Mouse (Mus musculus): ENCODE measurements at regions not wholly inside any gene's neighbourhood (a gene's known extent, or its start where the extent isn't known, plus 50 kb on each side); places are given as distances from the start of the nearest gene placed in this dataset.

DNA sequence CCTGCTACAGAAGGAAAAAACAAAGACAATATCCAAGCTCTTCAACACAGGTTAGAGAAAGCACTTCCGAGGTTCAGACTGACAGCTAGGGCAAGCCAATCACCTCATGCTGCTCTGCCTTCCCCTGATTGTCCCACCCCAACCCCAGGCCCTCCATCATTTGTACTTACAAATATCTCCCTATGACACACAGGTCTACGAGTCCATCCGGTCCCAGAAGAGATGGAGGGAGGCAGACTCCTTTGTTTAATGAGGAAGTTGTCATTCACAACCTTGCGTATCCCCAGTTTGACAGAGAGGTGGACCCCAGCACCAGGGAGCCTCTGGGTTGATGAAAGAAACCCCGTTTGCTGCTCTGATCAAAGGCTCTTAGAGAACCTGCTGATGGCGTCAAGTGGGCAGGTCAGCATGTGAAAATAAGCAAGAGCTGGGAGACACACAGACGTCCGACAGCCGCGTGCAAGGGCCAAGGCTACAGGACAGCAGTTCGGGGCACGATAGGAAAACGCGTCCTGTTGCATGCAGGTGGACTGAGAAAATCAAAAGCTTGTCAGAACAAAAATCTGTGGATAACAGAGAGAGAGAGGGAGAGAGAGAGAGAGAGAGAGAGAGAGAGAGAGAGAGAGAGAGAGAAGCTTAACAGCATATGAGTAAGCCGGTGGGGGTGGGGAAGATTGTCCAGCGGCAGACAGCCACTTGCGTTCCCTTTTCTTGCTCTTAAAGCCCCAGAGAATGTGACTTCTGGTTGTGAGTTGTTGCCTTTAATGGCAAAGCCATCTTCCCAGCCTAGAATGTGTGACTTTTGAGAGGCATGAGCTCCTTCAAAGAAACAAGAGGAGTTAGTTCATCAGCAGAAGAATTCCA, 137.1 kb upstream of the Pkdcc start:
- Histone ChIP-seq H3K79me3 (ENCODE audit: low read depth) (no peaks in the 10 kb centered on the region), H3K79me2 (ENCODE audit: control insufficient read depth, insufficient read depth) (no peaks in the 10 kb centered on the region), H3ac (ENCODE audit: control insufficient read depth, insufficient read length, low read depth) (no peak overlapping the region), H3K36me3 (ENCODE audit: control insufficient read depth, insufficient read depth) (no peaks in the 10 kb centered on the region), H3K27me3 (ENCODE audit: control insufficient read depth, insufficient read depth, insufficient read length) (no peaks in the 10 kb centered on the region), H3K4me3 (ENCODE audit: insufficient read depth, poor library complexity, severe bottlenecking) (no peak overlapping the region)
- TF ChIP-seq FOSL1 (IDR thresholded peaks at IDR 0.05; ENCODE audit: insufficient read depth, low read length, poor library complexity, severe bottlenecking) (no peak), CEBPB (IDR thresholded peaks at IDR 0.05; ENCODE audit: low read depth) (no peak), CTCF (IDR thresholded peaks at IDR 0.05; ENCODE audit: control insufficient read depth, insufficient read depth, insufficient read length) (no peak), MYOG (IDR thresholded peaks at IDR 0.05; ENCODE audit: control insufficient read depth, extremely low read depth, insufficient read length) (no peak), MYOD1 (IDR thresholded peaks at IDR 0.05; ENCODE audit: control insufficient read depth, insufficient read length, low read depth) (no peak), USF1 (IDR thresholded peaks at IDR 0.05; ENCODE audit: low read depth) (no peak)

DNA sequence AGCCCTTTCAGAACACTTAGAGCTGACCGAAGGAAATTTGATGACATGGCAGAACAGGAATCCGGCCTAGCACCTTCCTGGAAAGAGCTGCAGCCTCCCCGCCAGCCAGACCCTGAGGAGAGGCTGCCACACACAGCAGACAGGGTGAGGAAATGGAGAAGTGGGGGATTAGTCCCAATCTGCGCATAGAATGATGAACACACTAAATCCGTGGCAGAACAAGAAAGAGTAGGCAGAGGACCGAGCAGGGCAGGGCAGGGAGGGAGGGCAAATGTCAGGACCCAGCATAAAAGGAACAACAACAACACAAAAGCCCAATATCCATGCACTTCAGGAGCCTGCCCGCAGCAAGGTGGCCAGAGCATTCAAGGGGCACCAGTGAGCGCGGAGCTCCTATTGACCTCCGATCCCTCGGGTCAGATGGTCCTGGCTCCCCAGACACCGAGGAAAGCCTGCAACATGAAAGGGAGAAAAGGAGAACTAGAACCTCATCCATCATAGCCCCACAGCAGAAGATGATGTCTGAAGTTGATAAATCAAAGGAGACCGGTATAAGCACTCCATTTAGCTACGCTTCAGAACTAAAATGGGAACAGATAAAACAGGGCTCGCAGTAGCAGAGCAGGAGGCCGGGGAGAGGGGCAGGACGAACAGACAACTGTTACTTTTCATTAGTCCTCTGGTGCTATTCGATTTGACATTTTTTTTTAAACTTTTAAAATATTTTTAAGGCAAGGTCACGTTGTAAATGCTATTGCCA, 136.3 kb upstream of the Pkdcc start:
- H3K36me3 ChIP-seq (ENCODE audit: control insufficient read depth, insufficient read depth) = no peaks in the 10 kb centered on the region
- H3K79me3 ChIP-seq (ENCODE audit: low read depth) = no peaks in the 10 kb centered on the region
- H3ac ChIP-seq (ENCODE audit: control insufficient read depth, insufficient read length, low read depth) = no peak overlapping the region
- TF ChIP-seq CEBPB (IDR thresholded peaks at IDR 0.05; ENCODE audit: low read depth) (no peak), MYOG (IDR thresholded peaks at IDR 0.05; ENCODE audit: control insufficient read depth, extremely low read depth, insufficient read length) (no peak), MYOD1 (IDR thresholded peaks at IDR 0.05; ENCODE audit: control insufficient read depth, insufficient read length, low read depth) (no peak), FOSL1 (IDR thresholded peaks at IDR 0.05; ENCODE audit: insufficient read depth, low read length, poor library complexity, severe bottlenecking) (no peak)
- no peak overlapping the region for H3K4me3 ChIP-seq (ENCODE audit: insufficient read depth, poor library complexity, severe bottlenecking)
- H3K27me3 ChIP-seq (ENCODE audit: control insufficient read depth, insufficient read depth, insufficient read length) = no peaks in the 10 kb centered on the region
- H3K79me2 ChIP-seq (ENCODE audit: control insufficient read depth, insufficient read depth) = no peaks in the 10 kb centered on the region

DNA sequence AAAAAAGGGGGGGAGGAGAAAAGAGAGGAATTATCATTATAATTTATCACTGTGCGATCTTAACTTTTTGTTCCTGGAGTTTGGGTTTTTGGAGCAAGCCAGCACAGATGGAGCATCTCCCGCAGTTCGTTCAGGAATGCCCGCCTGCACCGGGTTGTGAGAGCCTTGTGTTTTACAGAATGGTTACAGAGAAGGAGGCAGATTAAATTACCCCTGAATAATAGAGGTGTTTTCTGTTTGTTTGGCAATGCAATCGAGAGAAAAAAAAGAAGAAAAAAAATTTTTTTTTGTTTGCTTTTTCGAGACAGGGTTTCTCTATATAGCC, 135.8 kb upstream of the Pkdcc start:
- Histone ChIP-seq H3K36me3 (ENCODE audit: control insufficient read depth, insufficient read depth) (no peaks in the 10 kb centered on the region), H3K4me3 (ENCODE audit: insufficient read depth, poor library complexity, severe bottlenecking) (no peak overlapping the region), H3K79me2 (ENCODE audit: control insufficient read depth, insufficient read depth) (no peaks in the 10 kb centered on the region), H3K79me3 (ENCODE audit: low read depth) (no peaks in the 10 kb centered on the region), H3ac (ENCODE audit: control insufficient read depth, insufficient read length, low read depth) (no peak overlapping the region), H3K27me3 (ENCODE audit: control insufficient read depth, insufficient read depth, insufficient read length) (no peaks in the 10 kb centered on the region)
- TF ChIP-seq USF1 (IDR thresholded peaks at IDR 0.05; ENCODE audit: low read depth) = no peak
- no peak for TF ChIP-seq MAX (IDR thresholded peaks at IDR 0.05)
- no peak for TF ChIP-seq CTCF (IDR thresholded peaks at IDR 0.05; ENCODE audit: control insufficient read depth, insufficient read depth, insufficient read length)
- no peak for TF ChIP-seq FOSL1 (IDR thresholded peaks at IDR 0.05; ENCODE audit: insufficient read depth, low read length, poor library complexity, severe bottlenecking)
- TF ChIP-seq MYOD1 (IDR thresholded peaks at IDR 0.05; ENCODE audit: control insufficient read depth, insufficient read length, low read depth) = no peak

DNA sequence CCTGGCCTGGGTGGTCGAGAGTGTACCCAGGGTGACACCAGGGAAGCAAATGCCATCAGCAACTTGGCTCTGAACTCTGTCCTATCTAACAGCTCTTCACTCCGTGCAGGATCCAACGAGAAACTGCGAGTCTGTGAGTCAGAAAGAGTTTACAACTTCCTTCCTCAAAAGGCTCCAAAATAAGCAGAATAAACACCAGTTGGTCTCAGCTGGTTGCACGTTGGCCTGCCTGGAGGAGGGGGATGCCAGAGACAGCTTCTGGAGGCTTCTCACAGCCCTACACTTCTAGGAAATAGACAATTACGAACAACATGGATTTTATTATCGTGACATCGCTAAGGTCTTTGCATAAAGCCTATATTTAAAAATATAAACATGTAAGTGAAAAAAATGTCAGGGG, 133.4 kb upstream of the Pkdcc start:
- H3K4me3 ChIP-seq (ENCODE audit: insufficient read depth, poor library complexity, severe bottlenecking) = no peak overlapping the region
- TF ChIP-seq MAX (IDR thresholded peaks at IDR 0.05) (no peak), MYOG (IDR thresholded peaks at IDR 0.05; ENCODE audit: control insufficient read depth, extremely low read depth, insufficient read length) (no peak), CEBPB (IDR thresholded peaks at IDR 0.05; ENCODE audit: low read depth) (no peak), FOSL1 (IDR thresholded peaks at IDR 0.05; ENCODE audit: insufficient read depth, low read length, poor library complexity, severe bottlenecking) (no peak), CTCF (IDR thresholded peaks at IDR 0.05; ENCODE audit: control insufficient read depth, insufficient read depth, insufficient read length) (no peak), MYOD1 (IDR thresholded peaks at IDR 0.05; ENCODE audit: control insufficient read depth, insufficient read length, low read depth) (no peak), USF1 (IDR thresholded peaks at IDR 0.05; ENCODE audit: low read depth) (no peak)
- H3K79me3 ChIP-seq (ENCODE audit: low read depth) = no peaks in the 10 kb centered on the region
- no peak overlapping the region for H3ac ChIP-seq (ENCODE audit: control insufficient read depth, insufficient read length, low read depth)
- no peaks in the 10 kb centered on the region for H3K79me2 ChIP-seq (ENCODE audit: control insufficient read depth, insufficient read depth)
- no peaks in the 10 kb centered on the region for H3K27me3 ChIP-seq (ENCODE audit: control insufficient read depth, insufficient read depth, insufficient read length)
- H3K36me3 ChIP-seq (ENCODE audit: control insufficient read depth, insufficient read depth) = no peaks in the 10 kb centered on the region

DNA sequence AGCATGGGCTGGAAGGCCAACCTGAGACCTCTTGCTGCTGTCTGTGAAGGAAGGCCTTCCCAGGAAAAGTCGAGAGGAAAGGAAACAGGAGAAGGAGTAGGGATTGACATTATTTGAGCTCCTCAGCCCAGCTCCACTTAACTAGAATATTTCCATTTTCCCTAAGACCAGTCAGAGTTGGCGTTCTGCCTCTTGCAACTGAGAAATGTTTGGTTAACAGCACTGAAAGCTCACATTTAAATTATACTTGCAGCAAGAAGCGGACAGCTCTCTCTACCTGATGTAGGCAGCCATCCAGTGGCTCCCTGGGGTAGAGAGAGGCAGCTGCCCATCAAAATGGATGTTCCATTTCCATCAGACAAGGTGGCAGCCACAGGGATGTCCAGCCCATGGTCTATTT, 131.6 kb upstream of the Pkdcc start:
- H3ac ChIP-seq (ENCODE audit: control insufficient read depth, insufficient read length, low read depth) = no peak overlapping the region
- no peaks in the 10 kb centered on the region for H3K79me2 ChIP-seq (ENCODE audit: control insufficient read depth, insufficient read depth)
- no peaks in the 10 kb centered on the region for H3K79me3 ChIP-seq (ENCODE audit: low read depth)
- H3K27me3 ChIP-seq (ENCODE audit: control insufficient read depth, insufficient read depth, insufficient read length) = no peaks in the 10 kb centered on the region
- H3K36me3 ChIP-seq (ENCODE audit: control insufficient read depth, insufficient read depth) = no peaks in the 10 kb centered on the region
- H3K4me3 ChIP-seq (ENCODE audit: insufficient read depth, poor library complexity, severe bottlenecking) = no peak overlapping the region
- TF ChIP-seq MYOG (IDR thresholded peaks at IDR 0.05; ENCODE audit: control insufficient read depth, extremely low read depth, insufficient read length) (no peak), CEBPB (IDR thresholded peaks at IDR 0.05; ENCODE audit: low read depth) (no peak), MAX (IDR thresholded peaks at IDR 0.05) (no peak), USF1 (IDR thresholded peaks at IDR 0.05; ENCODE audit: low read depth) (no peak), CTCF (IDR thresholded peaks at IDR 0.05; ENCODE audit: control insufficient read depth, insufficient read depth, insufficient read length) (no peak), FOSL1 (IDR thresholded peaks at IDR 0.05; ENCODE audit: insufficient read depth, low read length, poor library complexity, severe bottlenecking) (no peak), MYOD1 (IDR thresholded peaks at IDR 0.05; ENCODE audit: control insufficient read depth, insufficient read length, low read depth) (no peak)
